Mouse (Mus musculus): Measurements from ENCODE around the gene Slc13a3. TPM values are rescaled to one million over a fixed set of nuclear protein-coding genes. Genes with fewer than 3 reads are reported as not detected.
"Not testable (repeated sequence)": the region's sequence is repeated elsewhere in the genome, so short reads cannot be mapped to it uniquely, and the experiment has no call there.

Slc13a3 gene
- total RNA-seq (2021), result under 1 TPM; 0.25 to 0.31 TPM
- long read RNA-seq, experiment 1, partial matches to known transcripts, result 0 of 1 reads
- long read RNA-seq, experiment 1, other reads (novel, unspliced or antisense), result 1 of 1 reads
- long read RNA-seq, experiment 2, result 0 reads

- no peak for DNase-seq
Measured at GRCm38 (mm10) chr2:165473003-165473402, at the start of gene Slc13a3. TSS of gene Slc13a3 (minus strand) at chr2:165473230.

GRCm38 (mm10) chr2:165515178-165515728 lies 42.2 kb upstream of the Slc13a3 start:
- DNase-seq, result no peak

GRCm38 (mm10) chr2:165512870-165513600 lies 40.0 kb upstream of the Slc13a3 start:
- DNase-seq, result peak; percentile 46 to 53

GRCm38 (mm10) chr2:165512426-165512825 lies 39.4 kb upstream of the Slc13a3 start:
- no peak for DNase-seq

- DNase-seq, result not testable (repeated sequence)
Measured at GRCm38 (mm10) chr2:165511530-165511929, 38.5 kb upstream of the Slc13a3 start.

- DNase-seq, result not testable (repeated sequence)
Measured at GRCm38 (mm10) chr2:165510914-165511458, 38.0 kb upstream of the Slc13a3 start.

- DNase-seq, result no peak
Measured at GRCm38 (mm10) chr2:165510466-165510865, 37.4 kb upstream of the Slc13a3 start.

GRCm38 (mm10) chr2:165509686-165510085 lies 36.7 kb upstream of the Slc13a3 start:
- DNase-seq, result no peak

GRCm38 (mm10) chr2:165503259-165504203 lies 30.5 kb upstream of the Slc13a3 start, which contains the start of gene Slc2a10:
TSS of gene Slc2a10 (plus strand) at chr2:165503787.
- DNase-seq, result peak; percentile 68 to 75

GRCm38 (mm10) chr2:165498816-165499215 lies 25.8 kb upstream of the Slc13a3 start:
- DNase-seq, result no peak

- no peak for DNase-seq
Measured at GRCm38 (mm10) chr2:165497706-165498275, 24.8 kb upstream of the Slc13a3 start.

- DNase-seq, result peak; percentile 19 to 66
Measured at GRCm38 (mm10) chr2:165496251-165496650, 23.2 kb upstream of the Slc13a3 start.

- no peak for DNase-seq
Measured at GRCm38 (mm10) chr2:165494495-165494894, 21.5 kb upstream of the Slc13a3 start.

GRCm38 (mm10) chr2:165493587-165494210 lies 20.7 kb upstream of the Slc13a3 start:
- peak in 1 of 2 experiments; percentile 12 for DNase-seq

GRCm38 (mm10) chr2:165492648-165493553 lies 19.9 kb upstream of the Slc13a3 start, which contains the start of gene Trp53rka:
TSS of gene Trp53rka (minus strand) at chr2:165493324.
- DNase-seq, result peak; percentile 91

- peak; percentile 18 to 53 for DNase-seq
Measured at GRCm38 (mm10) chr2:165486881-165487535, 14.0 kb upstream of the Slc13a3 start.

GRCm38 (mm10) chr2:165486401-165486800 lies 13.4 kb upstream of the Slc13a3 start:
- DNase-seq, result no peak

- DNase-seq, result no peak
Measured at GRCm38 (mm10) chr2:165485826-165486225, 12.8 kb upstream of the Slc13a3 start.

- no peak for DNase-seq
Measured at GRCm38 (mm10) chr2:165484152-165484551, 11.1 kb upstream of the Slc13a3 start.
